9 mouse cellular contexts compared by ENCODE assay signal in the genomic region with DNA sequence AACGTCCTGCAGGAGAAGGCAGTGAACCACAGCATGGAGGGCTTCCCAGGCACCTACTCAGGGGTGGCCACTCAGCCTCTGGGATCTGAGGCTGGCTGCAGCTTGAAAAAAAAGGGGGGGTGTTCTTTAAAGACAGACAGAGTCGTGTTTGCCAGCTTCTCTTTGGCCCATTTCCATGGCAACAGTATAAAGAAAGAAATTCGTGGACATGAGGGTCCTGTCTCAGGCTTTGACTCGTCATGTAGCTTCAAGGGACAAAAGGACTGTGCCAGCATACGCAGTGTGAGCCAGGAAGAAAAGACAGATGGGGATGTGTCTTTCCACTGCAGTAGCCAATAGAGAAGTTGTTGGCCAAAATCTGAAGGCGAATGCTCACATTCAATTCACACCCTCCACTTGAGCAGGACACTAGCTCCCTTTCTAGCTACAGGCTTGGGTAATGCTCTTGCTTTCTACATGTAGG. TPM values are rescaled to one million over a fixed set of nuclear protein-coding genes. Genes with fewer than 3 reads are reported as not detected.
DNase-seq lines count a peak whose midpoint lies in the region; ATAC-seq and TF ChIP-seq lines count a peak whose summit lies in the region.
"Had no signal": no experiment of that assay in that cellular context is flagged by ENCODE, and none has a peak within 500 bp of the region (broad histone marks: within the 10 kb centered on the region; RNA-seq: fewer than 3 reads in every experiment).

No protein-coding gene starts in this region.

- H3K4me3 ChIP-seq in layer of hippocampus, adult 2 months: no peak overlapping the region
- no peak overlapping the region for H3K4me3 ChIP-seq in embryonic facial prominence, embryonic 10.5 days
- H3K4me3 ChIP-seq in lung, embryonic 16.5 days (ENCODE audit: low read length): no peak overlapping the region
- H3K4me3 ChIP-seq in heart, adult 2 months: no peak overlapping the region
- H3K4me3 ChIP-seq: embryonic facial prominence, embryonic 12.5 days had no signal

- DNase-seq in layer of hippocampus, adult 2 months (ENCODE audit: low spot score in 2 of 2): peak in 1 of 2 experiments; percentile 23
- DNase-seq in layer of hippocampus, adult 11-12 months (ENCODE audit: low spot score): no peak
- peak; percentile 14 for DNase-seq in embryonic facial prominence, embryonic 10.5 days (ENCODE audit: low spot score)
- DNase-seq in retina, postnatal 1 day: peak; percentile 40
- no peak for DNase-seq in B cell, adult 2 months
- no peak for DNase-seq in heart, adult 2 months

- peaks cover 13% of the 10 kb centered on the region for H3K4me1 ChIP-seq in embryonic facial prominence, embryonic 10.5 days
- H3K4me1 ChIP-seq in lung, embryonic 16.5 days (replicated peaks; ENCODE audit: control insufficient read depth, insufficient read depth, low read length): peaks cover 12% of the 10 kb centered on the region
- H3K4me1 ChIP-seq in heart, adult 2 months (ENCODE audit: control insufficient read depth, insufficient read depth, low read length): no peaks in the 10 kb centered on the region
- H3K4me1 ChIP-seq: embryonic facial prominence, embryonic 12.5 days had no signal

- no peaks in the 10 kb centered on the region for H3K36me3 ChIP-seq in embryonic facial prominence, embryonic 10.5 days (replicated peaks)
- H3K36me3 ChIP-seq in lung, embryonic 16.5 days (ENCODE audit: control insufficient read depth, insufficient read depth, low read length): no peaks in the 10 kb centered on the region
- H3K36me3 ChIP-seq in heart, adult 2 months (ENCODE audit: control insufficient read depth, insufficient read depth, low read length): no peaks in the 10 kb centered on the region
- H3K36me3 ChIP-seq: embryonic facial prominence, embryonic 12.5 days had no signal

- no peak for TF ChIP-seq POLR2A in heart, adult 2 months (IDR thresholded peaks at IDR 0.05; ENCODE audit: insufficient read depth, low read depth, low read length)

- 43% methylated on average over 6 of the region's 6 CpGs for whole genome bisulfite sequencing in embryonic facial prominence, embryonic 10.5 days
- WGBS in lung, embryonic 16.5 days: 16% methylated on average over 6 of the region's 6 CpGs
- WGBS in heart, adult 2 months: 43% methylated on average over 6 of the region's 6 CpGs

- ATAC-seq in lung, embryonic 16.5 days (ENCODE audit: low read depth): peak; percentile 92
- no peak for ATAC-seq in inflammation-experienced regulatory T-cells, adult 6 months

- H3K27ac ChIP-seq in layer of hippocampus, adult 2 months: peak overlapping the region; percentile 52; the same call in 1 of the 2 replicates
- H3K27ac ChIP-seq in embryonic facial prominence, embryonic 10.5 days (replicated peaks): 0 out of 2 replicates have a peak overlapping the region, but pooled peaks have one; percentile 35
- H3K27ac ChIP-seq in lung, embryonic 16.5 days (ENCODE audit: low read length): peak overlapping the region; percentile 35
- H3K27ac ChIP-seq in heart, adult 2 months: no peak overlapping the region
- H3K27ac ChIP-seq: embryonic facial prominence, embryonic 12.5 days had no signal

- no peaks in the 10 kb centered on the region for H3K27me3 ChIP-seq in embryonic facial prominence, embryonic 10.5 days (replicated peaks; ENCODE audit: low read depth, poor library complexity, severe bottlenecking)
- H3K27me3 ChIP-seq in lung, embryonic 16.5 days (ENCODE audit: control insufficient read depth, insufficient read depth, low read depth, low read length): no peaks in the 10 kb centered on the region
- H3K27me3 ChIP-seq in heart, adult 2 months (ENCODE audit: control insufficient read depth, insufficient read depth, low read length): no peaks in the 10 kb centered on the region
- H3K27me3 ChIP-seq: embryonic facial prominence, embryonic 12.5 days had no signal

- no peak for TF ChIP-seq CTCF in layer of hippocampus, adult 2 months (conservative IDR thresholded peaks at IDR 0.05)
- no peak for TF ChIP-seq CTCF in heart, adult 2 months (IDR thresholded peaks at IDR 0.05)

- H3K4me2 ChIP-seq in lung, embryonic 16.5 days (ENCODE audit: low read depth, low read length): 0 out of 2 replicates have a peak overlapping the region, but pooled peaks have one; percentile 1
- H3K4me2 ChIP-seq: embryonic facial prominence, embryonic 12.5 days had no signal

- no peaks in the 10 kb centered on the region for H3K79me2 ChIP-seq in heart, adult 2 months (replicated peaks; ENCODE audit: control insufficient read depth, insufficient read depth, low read length)

- no peaks in the 10 kb centered on the region for H3K9me3 ChIP-seq in embryonic facial prominence, embryonic 10.5 days
- H3K9me3 ChIP-seq in lung, embryonic 16.5 days (ENCODE audit: control insufficient read depth, low read length): no peaks in the 10 kb centered on the region
- H3K9me3 ChIP-seq: embryonic facial prominence, embryonic 12.5 days had no signal

- no peak overlapping the region for H3K9ac ChIP-seq in lung, embryonic 16.5 days (ENCODE audit: low read length)
- H3K9ac ChIP-seq in heart, adult 2 months (ENCODE audit: low read depth, low read length): no peak overlapping the region
- H3K9ac ChIP-seq: embryonic facial prominence, embryonic 12.5 days had no signal

- TF ChIP-seq EP300 in heart, adult 2 months (IDR thresholded peaks at IDR 0.05; ENCODE audit: insufficient read depth, low read depth, low read length): no peak

- intact Hi-C loops in heart, adult 2 months (cut with DNase I): no loop called here

RNA-seq across cellular contexts. Expression of a gene that starts 42.9 kb away (rescaled TPM):
- 10 to 100 TPM; 81.2 to 87.4 TPM for total RNA-seq in layer of hippocampus, adult 2 months (2021)
- 0.60 and 0.82 TPM in 2 replicates for polyA plus RNA-seq in embryonic facial prominence, embryonic 10.5 days (2016; fragmentation: Nextera tagmentation; extraction: Ambion mirVana)
- polyA plus RNA-seq in lung, embryonic 16.5 days (2015; fragmentation: Nextera tagmentation; extraction: Ambion mirVana): 0.70 and 0.75 TPM in 2 replicates
- polyA plus RNA-seq in inflammation-experienced regulatory T-cells, adult 6 months (2017; shearing (Covaris generic)): under 1 TPM in 1 of 3 experiments, not detected in 2; 0.17 TPM
- total RNA-seq in heart, adult 2 months (2021): under 1 TPM; 0.05 to 0.08 TPM
- polyA plus RNA-seq in heart, adult 2 months (2012; rRNA removed): 0.02 and 0.09 TPM in 2 replicates

Comparison
In these comparisons a context has a peak if more than half of its experiments do, and no peak if none do; other contexts are left out.
1. DNase-seq: peak in embryonic facial prominence, embryonic 10.5 days (single experiment) and retina, postnatal 1 day (single experiment); none in layer of hippocampus, adult 11-12 months (single experiment), B cell, adult 2 months (0 of 2) and heart, adult 2 months (0 of 2).